1 mouse cellular context compared by ENCODE assay signal in genomic region chr8:66486084-66486763, GRCm38 (mm10).
TF ChIP-seq lines count a peak whose summit lies in the region.

TSS of gene Tma16 (minus strand) at chr8:66486530.

TF ChIP-seq in CH12.LX, 34 proteins besides CTCF, POLR2A, EP300 and RAD21 (continued from another document):
- TF ChIP-seq MEF2A (IDR thresholded peaks at IDR 0.05; ENCODE audit: borderline replicate concordance, low read depth, low read length) (peak; percentile 66; the same call in 1 of the 2 replicates), MAZ (IDR thresholded peaks at IDR 0.05; ENCODE audit: low read depth, low read length) (peak; percentile 45; the same call in 1 of the 2 replicates), ZKSCAN1 (IDR thresholded peaks at IDR 0.05; ENCODE audit: borderline replicate concordance, low read depth, low read length) (no peak), NELFE (IDR thresholded peaks at IDR 0.05; ENCODE audit: low read depth, low read length) (peak; percentile 84), POLR2AphosphoS2 (IDR thresholded peaks at IDR 0.05; ENCODE audit: low read depth, low read length) (peak; percentile 56; the same call in 1 of the 2 replicates), SIN3A (IDR thresholded peaks at IDR 0.05; ENCODE audit: low read length) (peak; percentile 100), KAT2A (IDR thresholded peaks at IDR 0.05; ENCODE audit: insufficient replicate concordance, low read length) (peak; percentile 94; the same call in 1 of the 2 replicates), ZMIZ1 (IDR thresholded peaks at IDR 0.05; ENCODE audit: low read depth, low read length) (peak; percentile 77; the same call in 1 of the 2 replicates), CHD1 (IDR thresholded peaks at IDR 0.05; ENCODE audit: low read depth, low read length) (no peak; the same call in 1 of the 2 replicates), ELF1 (IDR thresholded peaks at IDR 0.05; ENCODE audit: low read depth, low read length) (peak; percentile 79), USF1 (IDR thresholded peaks at IDR 0.05; ENCODE audit: low read depth, low read length) (peak; percentile 54), CHD2 (IDR thresholded peaks at IDR 0.05; ENCODE audit: low read length) (peak; percentile 54; the same call in 1 of the 2 replicates), ETS1 (conservative IDR thresholded peaks at IDR 0.05; ENCODE audit: low read depth, low read length) (0 out of 2 replicates have a peak, but pooled peaks have one; percentile 10), TCF12 (IDR thresholded peaks at IDR 0.05; ENCODE audit: low read depth, low read length) (peak; percentile 95), ZC3H11A (IDR thresholded peaks at IDR 0.05; ENCODE audit: low read depth, low read length) (no peak), ZNF384 (IDR thresholded peaks at IDR 0.05; ENCODE audit: low read depth, low read length) (peak; percentile 46), IRF4 (IDR thresholded peaks at IDR 0.05; ENCODE audit: low read depth, low read length) (peak; percentile 65; the same call in 1 of the 2 replicates), NRF1 (IDR thresholded peaks at IDR 0.05; ENCODE audit: low read depth, low read length) (peak; percentile 53), MXI1 (IDR thresholded peaks at IDR 0.05; ENCODE audit: low read depth, low read length) (peak; percentile 100), USF2 (conservative IDR thresholded peaks at IDR 0.05; ENCODE audit: low read depth, low read length) (no peak), JUN (IDR thresholded peaks at IDR 0.05; ENCODE audit: insufficient read depth, low read depth, low read length) (no peak), PAX5 (IDR thresholded peaks at IDR 0.05; ENCODE audit: low read length) (no peak)
